Comparison of ENCODE assay signal across 17 mouse cellular contexts in genomic region chr11:56871640-56872039, GRCm38 (mm10).
DNase-seq lines count a peak whose midpoint lies in the region; ATAC-seq and TF ChIP-seq lines count a peak whose summit lies in the region.
"Had no signal": no experiment of that assay in that cellular context is flagged by ENCODE, and none has a peak within 500 bp of the region (broad histone marks: within the 10 kb centered on the region; RNA-seq: fewer than 3 reads in every experiment).

No protein-coding gene starts in this region.

- no peak for TF ChIP-seq CTCF in heart, adult 2 months (IDR thresholded peaks at IDR 0.05)

- H3K4me3 ChIP-seq in heart, embryonic 14.5 days (ENCODE audit: control insufficient read depth in 1 of 2, insufficient read depth in 1 of 2, low read depth in 1 of 2, low read length in 2 of 2), result no peak overlapping the region
- H3K4me3 ChIP-seq in heart, adult 2 months, result no peak overlapping the region
- no peak overlapping the region for H3K4me3 ChIP-seq in midbrain, embryonic 14.5 days (replicated peaks; ENCODE audit: low read depth, low read length)
- H3K4me3 ChIP-seq in midbrain, embryonic 16.5 days (ENCODE audit: low read depth, low read length), result no peak overlapping the region
- no peak overlapping the region for H3K4me3 ChIP-seq in forebrain, embryonic 15.5 days
- no peak overlapping the region for H3K4me3 ChIP-seq in myocyte
- H3K4me3 ChIP-seq: embryonic facial prominence, embryonic 15.5 days; gastrocnemius, adult 2 months; hindbrain, embryonic 15.5 days; layer of hippocampus, adult 2 months had no signal

- no peak overlapping the region for H3ac ChIP-seq in myocyte (ENCODE audit: control insufficient read depth, insufficient read length)

- no peaks in the 10 kb centered on the region for H3K9me3 ChIP-seq in heart, embryonic 14.5 days (ENCODE audit: control insufficient read depth, low read length)
- no peaks in the 10 kb centered on the region for H3K9me3 ChIP-seq in midbrain, embryonic 14.5 days (ENCODE audit: control insufficient read depth, low read length)
- no peaks in the 10 kb centered on the region for H3K9me3 ChIP-seq in midbrain, embryonic 16.5 days (replicated peaks; ENCODE audit: control insufficient read depth, low read length, poor library complexity, severe bottlenecking)
- H3K9me3 ChIP-seq in forebrain, embryonic 15.5 days, result no peaks in the 10 kb centered on the region
- H3K9me3 ChIP-seq: embryonic facial prominence, embryonic 15.5 days; hindbrain, embryonic 15.5 days had no signal

- no peaks in the 10 kb centered on the region for H3K27me3 ChIP-seq in heart, embryonic 14.5 days (ENCODE audit: control insufficient read depth, insufficient read depth, low read length)
- no peaks in the 10 kb centered on the region for H3K27me3 ChIP-seq in heart, adult 2 months (ENCODE audit: control insufficient read depth, insufficient read depth, low read length)
- no peaks in the 10 kb centered on the region for H3K27me3 ChIP-seq in midbrain, embryonic 14.5 days (ENCODE audit: control insufficient read depth, insufficient read depth, low read length)
- H3K27me3 ChIP-seq in midbrain, embryonic 16.5 days (ENCODE audit: control insufficient read depth, insufficient read depth, low read depth, low read length), result no peaks in the 10 kb centered on the region
- no peaks in the 10 kb centered on the region for H3K27me3 ChIP-seq in forebrain, embryonic 15.5 days
- no peaks in the 10 kb centered on the region for H3K27me3 ChIP-seq in myocyte (ENCODE audit: control insufficient read depth, insufficient read depth, insufficient read length)
- H3K27me3 ChIP-seq: embryonic facial prominence, embryonic 15.5 days; hindbrain, embryonic 15.5 days had no signal

- no peaks in the 10 kb centered on the region for H3K79me2 ChIP-seq in heart, adult 2 months (replicated peaks; ENCODE audit: control insufficient read depth, insufficient read depth, low read length)
- no peaks in the 10 kb centered on the region for H3K79me2 ChIP-seq in myocyte (ENCODE audit: control insufficient read depth, insufficient read depth)

- intact Hi-C loops in heart, adult 2 months (cut with DNase I), result no loop called here

- no peak for TF ChIP-seq POLR2A in heart, adult 2 months (IDR thresholded peaks at IDR 0.05; ENCODE audit: insufficient read depth, low read depth, low read length)
- TF ChIP-seq POLR2A in myocyte (IDR thresholded peaks at IDR 0.05; ENCODE audit: insufficient read length, low read depth), result no peak

- ATAC-seq in heart, embryonic 14.5 days (ENCODE audit: insufficient number of reproducible peaks, insufficient read depth, low FRiP score, low read depth), result no peak
- no peak for ATAC-seq in midbrain, embryonic 14.5 days (ENCODE audit: low FRiP score, low TSS enrichment)
- no peak for ATAC-seq in midbrain, embryonic 16.5 days
- ATAC-seq in forebrain, embryonic 15.5 days (replicated peaks), result no peak
- ATAC-seq in frontal cortex, adult (ENCODE audit: low TSS enrichment), result no peak
- ATAC-seq: intestine, postnatal 0 days had no signal

- 0 out of 2 replicates have a peak overlapping the region, but pooled peaks have one; percentile 8 for H3K4me2 ChIP-seq in heart, embryonic 14.5 days (ENCODE audit: low read length)
- H3K4me2 ChIP-seq in midbrain, embryonic 14.5 days (ENCODE audit: low read length), result no peak overlapping the region
- no peak overlapping the region for H3K4me2 ChIP-seq in midbrain, embryonic 16.5 days (ENCODE audit: low read length)
- H3K4me2 ChIP-seq in forebrain, embryonic 15.5 days (replicated peaks), result no peak overlapping the region
- H3K4me2 ChIP-seq in myocyte (ENCODE audit: low read depth), result peak overlapping the region; percentile 28
- H3K4me2 ChIP-seq: embryonic facial prominence, embryonic 15.5 days; hindbrain, embryonic 15.5 days had no signal

- 23% methylated on average over 3 of the region's 3 CpGs for WGBS in heart, embryonic 14.5 days
- WGBS in heart, adult 2 months, result 21% methylated on average over 3 of the region's 3 CpGs
- WGBS in midbrain, embryonic 14.5 days, result 67% methylated on average over 3 of the region's 3 CpGs
- WGBS in midbrain, embryonic 16.5 days, result 40% methylated on average over 3 of the region's 3 CpGs
- WGBS in forebrain, embryonic 15.5 days, result 56% methylated on average over 3 of the region's 3 CpGs

- H3K27ac ChIP-seq in heart, embryonic 14.5 days (replicated peaks in 1 of 2; ENCODE audit: control insufficient read depth in 1 of 2, insufficient read depth in 1 of 2, low read depth in 2 of 2, low read length in 2 of 2), result peak overlapping the region in 1 of 2 experiments; percentile 14; a peak in 1 of 4 replicates
- H3K27ac ChIP-seq in heart, adult 2 months, result no peak overlapping the region
- no peak overlapping the region for H3K27ac ChIP-seq in midbrain, embryonic 14.5 days (replicated peaks; ENCODE audit: low read depth, low read length)
- H3K27ac ChIP-seq in midbrain, embryonic 16.5 days (ENCODE audit: low read length), result no peak overlapping the region
- H3K27ac ChIP-seq in forebrain, embryonic 15.5 days (replicated peaks), result peak overlapping the region; percentile 59; the same call in 1 of the 2 replicates
- H3K27ac ChIP-seq: embryonic facial prominence, embryonic 15.5 days; gastrocnemius, adult 2 months; hindbrain, embryonic 15.5 days; layer of hippocampus, adult 2 months had no signal

- no peaks in the 10 kb centered on the region for H3K36me3 ChIP-seq in heart, embryonic 14.5 days (ENCODE audit: control insufficient read depth, insufficient read depth, low read length)
- no peaks in the 10 kb centered on the region for H3K36me3 ChIP-seq in heart, adult 2 months (ENCODE audit: control insufficient read depth, insufficient read depth, low read length)
- no peaks in the 10 kb centered on the region for H3K36me3 ChIP-seq in midbrain, embryonic 14.5 days (ENCODE audit: control insufficient read depth, insufficient read depth, low read length)
- H3K36me3 ChIP-seq in midbrain, embryonic 16.5 days (ENCODE audit: control insufficient read depth, insufficient read depth, low read length), result no peaks in the 10 kb centered on the region
- no peaks in the 10 kb centered on the region for H3K36me3 ChIP-seq in forebrain, embryonic 15.5 days
- no peaks in the 10 kb centered on the region for H3K36me3 ChIP-seq in myocyte (ENCODE audit: control insufficient read depth, insufficient read depth)
- H3K36me3 ChIP-seq: embryonic facial prominence, embryonic 15.5 days; hindbrain, embryonic 15.5 days had no signal

- no peak for TF ChIP-seq EP300 in heart, adult 2 months (IDR thresholded peaks at IDR 0.05; ENCODE audit: insufficient read depth, low read depth, low read length)

- H3K9ac ChIP-seq in heart, embryonic 14.5 days (ENCODE audit: low read length), result 0 out of 2 replicates have a peak overlapping the region, but pooled peaks have one; percentile 25
- no peak overlapping the region for H3K9ac ChIP-seq in heart, adult 2 months (ENCODE audit: low read depth, low read length)
- H3K9ac ChIP-seq in midbrain, embryonic 14.5 days (replicated peaks; ENCODE audit: low read length), result no peak overlapping the region
- H3K9ac ChIP-seq in midbrain, embryonic 16.5 days (ENCODE audit: low read depth, low read length), result no peak overlapping the region
- no peak overlapping the region for H3K9ac ChIP-seq in forebrain, embryonic 15.5 days (replicated peaks)
- H3K9ac ChIP-seq: embryonic facial prominence, embryonic 15.5 days; hindbrain, embryonic 15.5 days had no signal

- no peak for DNase-seq in heart, adult 2 months
- DNase-seq in midbrain, embryonic 14.5 days, result peak; percentile 12
- DNase-seq: cerebellum, adult 9-11 months; gastrocnemius, adult 2 months; kidney, postnatal 10 days; liver; lung, postnatal 10 days; thymus, postnatal 14 days had no signal

- H3K4me1 ChIP-seq in heart, embryonic 14.5 days (ENCODE audit: control insufficient read depth in 2 of 2, insufficient read depth in 2 of 2, low read length in 2 of 2), result peaks cover 0 to 10% of the 10 kb centered on the region in 2 experiments; a peak in 2 of 4 replicates
- H3K4me1 ChIP-seq in heart, adult 2 months (ENCODE audit: control insufficient read depth, insufficient read depth, low read length), result no peaks in the 10 kb centered on the region
- H3K4me1 ChIP-seq in midbrain, embryonic 14.5 days (ENCODE audit: control insufficient read depth, insufficient read depth, low read length), result no peaks in the 10 kb centered on the region
- no peaks in the 10 kb centered on the region for H3K4me1 ChIP-seq in midbrain, embryonic 16.5 days (ENCODE audit: control insufficient read depth, insufficient read depth, low read length)
- H3K4me1 ChIP-seq in forebrain, embryonic 15.5 days, result no peaks in the 10 kb centered on the region
- H3K4me1 ChIP-seq: embryonic facial prominence, embryonic 15.5 days had no signal

TF ChIP-seq in myocyte, 11 proteins besides CTCF, POLR2A, EP300 and RAD21:
- TF ChIP-seq CEBPB (IDR thresholded peaks at IDR 0.05; ENCODE audit: insufficient read depth, poor library complexity, severe bottlenecking), result no peak
- no peak for TF ChIP-seq MYOG (IDR thresholded peaks at IDR 0.05; ENCODE audit: control insufficient read depth in 1 of 3, insufficient read depth in 1 of 3, insufficient read length in 2 of 3, low read depth in 2 of 3)
- TF ChIP-seq REST (IDR thresholded peaks at IDR 0.05; ENCODE audit: insufficient read depth, insufficient read length), result no peak
- no peak for TF ChIP-seq TCF12 (IDR thresholded peaks at IDR 0.05; ENCODE audit: insufficient read depth, poor library complexity, severe bottlenecking)
- no peak for TF ChIP-seq MYOD1 (IDR thresholded peaks at IDR 0.05; ENCODE audit: control insufficient read depth in 1 of 3, insufficient read length in 2 of 3, low read depth in 2 of 3)
- TF ChIP-seq USF1 (IDR thresholded peaks at IDR 0.05; ENCODE audit: low read depth), result no peak
- no peak for TF ChIP-seq POLR2AphosphoS2 (IDR thresholded peaks at IDR 0.05; ENCODE audit: insufficient read length, low read depth)
- no peak for TF ChIP-seq E2F4 (IDR thresholded peaks at IDR 0.05; ENCODE audit: insufficient read depth)
- no peak for TF ChIP-seq TCF3 (IDR thresholded peaks at IDR 0.05; ENCODE audit: insufficient read length, low read depth)
- no peak for TF ChIP-seq MAX (IDR thresholded peaks at IDR 0.05; ENCODE audit: low read depth)
- TF ChIP-seq SRF (IDR thresholded peaks at IDR 0.05; ENCODE audit: control insufficient read depth, insufficient read length, low read depth), result no peak

Comparison
In these comparisons a context has a peak if more than half of its experiments do, and no peak if none do; other contexts are left out.
1. H3K4me2 ChIP-seq: peak in heart, embryonic 14.5 days (single experiment) and myocyte (single experiment); none in midbrain, embryonic 14.5 days (single experiment), midbrain, embryonic 16.5 days (single experiment) and forebrain, embryonic 15.5 days (single experiment).